Mouse (Mus musculus): ENCODE measurements at regions not wholly inside any gene's neighbourhood (a gene's known extent, or its start where the extent isn't known, plus 50 kb on each side); places are given as distances from the start of the nearest gene placed in this dataset.
"Not testable (repeated sequence)": the region's sequence is repeated elsewhere in the genome, so short reads cannot be mapped to it uniquely, and the experiment has no call there.

DNA sequence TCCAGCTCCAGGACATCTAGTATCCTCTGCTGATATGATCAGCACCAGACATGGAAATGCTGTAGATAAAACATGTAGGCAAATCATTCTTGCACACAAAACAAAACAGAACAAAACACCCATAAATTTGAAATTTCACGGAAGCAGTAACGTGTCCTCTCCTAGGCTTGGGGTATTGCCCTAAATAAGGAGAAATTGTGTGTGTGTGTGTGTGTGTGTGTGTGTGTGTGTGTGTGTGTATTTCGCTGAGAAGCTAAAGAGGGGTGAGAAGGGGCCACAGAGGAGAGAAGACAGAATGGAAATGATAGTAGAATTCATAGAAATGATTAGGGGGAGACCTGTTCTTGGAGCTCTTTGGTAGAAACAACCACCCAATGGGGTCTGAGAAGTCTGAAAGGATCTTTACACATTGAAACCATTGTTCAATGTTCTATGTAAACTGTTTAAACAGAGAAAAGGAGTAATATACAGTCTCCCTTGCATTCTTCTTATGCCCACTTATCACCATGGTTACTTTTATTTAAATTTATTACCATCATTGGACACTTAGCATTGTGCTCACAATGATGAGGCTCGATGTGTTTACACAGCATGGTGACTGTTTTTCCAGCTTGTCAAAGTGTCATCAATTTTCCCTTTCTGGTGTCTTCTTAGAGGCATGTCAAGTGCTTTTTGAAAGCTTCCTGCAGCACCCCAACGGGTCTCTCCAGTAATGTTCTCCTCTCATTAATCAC lies 317.3 kb upstream of the 4933412E24Rik start:
- no peak for DNase-seq (ENCODE audit: low read depth, low spot score)

- peak; percentile 6 for DNase-seq (ENCODE audit: low read depth, low spot score)
Observed at GRCm38 (mm10) chr15:60317577-60317976, 301.2 kb upstream of the 4933412E24Rik start.

DNA sequence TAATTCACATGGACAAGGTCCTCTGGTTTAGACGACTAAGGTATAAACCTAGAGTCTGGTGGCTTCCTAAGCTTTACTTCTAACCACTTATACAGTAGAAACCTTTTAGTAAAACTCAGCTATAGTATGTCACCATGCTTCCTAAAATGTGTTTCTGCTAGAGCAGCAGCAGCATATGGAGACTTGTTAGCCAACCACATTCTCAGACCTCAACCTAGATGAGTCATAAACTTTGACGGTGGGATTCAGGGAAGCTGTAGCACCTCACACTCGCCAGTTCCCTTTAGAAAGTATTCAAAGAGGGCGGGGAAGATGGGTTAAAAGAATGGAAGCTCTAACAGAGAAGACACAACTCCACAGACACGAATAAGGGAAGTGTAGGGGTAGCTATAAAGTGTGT lies 298.8 kb upstream of the 4933412E24Rik start:
- no peak for DNase-seq (ENCODE audit: low read depth, low spot score)

- no peak for DNase-seq (ENCODE audit: low read depth, low spot score)
Observed at GRCm38 (mm10) chr15:60309909-60310308, 293.5 kb upstream of the 4933412E24Rik start.

DNA sequence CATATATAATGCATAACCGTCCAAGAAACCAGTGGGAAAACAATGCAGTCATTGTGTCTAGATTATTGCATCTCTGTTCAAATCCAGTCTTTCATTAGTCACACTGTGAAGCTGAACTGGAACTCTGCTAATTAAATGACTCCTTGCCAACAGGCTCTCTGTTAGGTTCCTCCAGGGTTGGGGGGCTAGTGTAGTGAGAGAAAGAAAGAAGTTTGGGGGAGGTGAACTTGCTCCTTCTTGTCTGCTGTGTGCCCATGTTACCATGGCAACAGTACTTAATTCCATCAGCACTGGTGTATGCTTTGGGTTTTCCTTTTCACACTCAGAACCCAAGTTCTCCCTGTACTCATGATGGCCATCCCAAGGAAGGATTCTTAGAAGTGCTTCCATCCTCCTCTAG lies 292.6 kb upstream of the 4933412E24Rik start:
- no peak for DNase-seq (ENCODE audit: low read depth, low spot score)

DNA sequence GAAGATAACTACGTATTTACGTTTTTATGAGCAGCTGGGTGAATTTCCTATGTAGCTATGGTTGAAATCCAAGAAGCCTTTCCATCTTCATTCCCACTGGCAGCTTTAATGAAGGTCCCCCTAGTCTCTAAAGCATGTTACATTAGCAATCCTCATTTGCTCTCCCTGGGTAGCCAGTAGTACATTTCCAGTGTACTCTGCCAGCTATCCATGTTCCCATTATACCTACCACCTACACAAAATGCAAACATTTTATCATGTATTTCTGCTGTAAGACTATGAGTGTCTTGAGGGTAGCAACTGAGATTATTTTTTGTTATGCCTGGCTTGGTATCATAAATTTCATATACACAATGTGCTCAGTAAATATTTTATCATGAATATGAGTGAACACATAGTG lies 291.7 kb upstream of the 4933412E24Rik start:
- no peak for DNase-seq (ENCODE audit: low read depth, low spot score)

- DNase-seq (ENCODE audit: low read depth, low spot score) = no peak
Observed at GRCm38 (mm10) chr15:60303501-60303900, 287.1 kb upstream of the 4933412E24Rik start.

DNA sequence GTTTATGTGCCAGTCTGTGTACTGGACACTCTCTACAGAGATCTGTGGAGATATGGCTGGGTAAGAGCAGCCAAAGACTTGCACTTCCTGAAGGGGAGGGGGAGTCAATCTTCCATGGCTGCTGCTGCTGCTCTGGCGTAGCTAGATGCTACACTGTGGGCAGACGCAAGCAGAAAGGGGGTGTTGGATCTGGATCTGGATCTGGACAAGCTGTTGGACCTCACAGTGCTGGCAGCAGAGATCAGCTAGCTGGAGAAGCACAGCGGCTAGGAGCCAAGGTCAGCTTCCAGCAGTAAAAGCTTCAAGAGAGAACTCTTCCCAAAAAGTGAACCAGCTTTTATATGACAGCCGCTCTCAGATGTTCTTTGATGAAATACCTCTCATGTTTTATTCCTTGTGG lies 285.5 kb upstream of the 4933412E24Rik start:
- DNase-seq (ENCODE audit: low read depth, low spot score) = no peak

- DNase-seq (ENCODE audit: low read depth, low spot score) = no peak
Observed at GRCm38 (mm10) chr15:60285321-60285720, 268.9 kb upstream of the 4933412E24Rik start.

- no peak for DNase-seq (ENCODE audit: low read depth, low spot score)
Observed at GRCm38 (mm10) chr15:60280378-60280777, 264.0 kb upstream of the 4933412E24Rik start.

DNA sequence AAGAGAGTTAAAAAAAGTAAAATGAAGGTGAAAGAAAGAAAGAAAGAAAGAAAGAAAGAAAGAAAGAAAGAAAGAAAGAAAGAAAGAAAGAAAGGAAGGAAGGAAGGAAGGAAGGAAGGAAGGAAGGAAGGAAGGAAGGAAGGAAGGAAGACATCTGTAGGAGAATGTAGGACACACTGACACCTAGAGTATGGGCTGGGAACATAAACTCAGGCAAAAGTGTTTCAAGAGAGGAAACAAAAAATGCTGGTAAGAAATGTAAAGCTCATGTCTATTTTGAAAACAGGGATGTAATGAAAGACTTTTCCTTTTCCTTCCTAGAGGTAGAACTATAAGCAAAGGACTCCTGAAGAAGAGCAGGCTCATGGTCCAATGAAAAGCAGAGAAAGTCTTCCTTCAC lies 237.2 kb upstream of the 4933412E24Rik start:
- not testable (repeated sequence) for DNase-seq (ENCODE audit: low read depth, low spot score)

GRCm38 (mm10) chr15:60226335-60226938 lies 210.0 kb upstream of the 4933412E24Rik start:
- no peak for DNase-seq (ENCODE audit: low read depth, low spot score)

DNA sequence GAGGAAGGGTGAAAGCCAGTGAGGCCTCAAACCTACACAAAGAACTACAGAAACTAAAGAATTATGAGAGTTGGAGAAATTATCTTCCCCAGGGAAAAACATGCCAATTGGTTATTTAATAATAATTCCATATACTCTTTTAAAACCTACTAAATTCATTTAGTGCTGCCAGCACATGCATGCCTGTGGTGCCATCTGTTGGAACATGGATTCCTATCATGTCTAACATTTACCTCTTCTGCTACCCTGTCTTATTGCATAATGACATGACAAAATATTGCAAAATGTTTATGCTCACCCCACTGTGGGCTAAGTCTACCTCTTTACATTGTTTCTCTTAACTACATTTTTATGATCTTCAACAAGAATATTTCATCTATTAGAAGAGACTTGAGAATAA lies 178.7 kb upstream of the 4933412E24Rik start:
- no peak for DNase-seq (ENCODE audit: low read depth, low spot score)

DNA sequence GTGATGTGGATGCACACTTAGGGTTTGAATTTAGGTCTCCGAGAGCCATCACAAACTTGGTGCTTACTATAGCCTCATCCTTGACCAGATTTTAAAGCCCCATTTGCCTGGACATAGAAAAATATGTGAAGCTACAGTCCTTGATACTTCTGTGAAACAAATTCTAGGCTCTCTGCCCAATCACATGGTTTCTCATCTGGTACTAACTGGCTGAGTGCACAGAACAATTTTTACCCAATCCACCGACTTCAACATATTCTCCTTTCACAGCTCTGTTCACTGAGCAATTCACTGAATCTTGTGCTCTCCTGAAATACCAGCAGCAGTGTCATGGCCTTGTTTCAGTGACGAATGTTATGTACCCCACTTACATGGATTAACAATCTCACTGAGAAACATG lies 176.7 kb upstream of the 4933412E24Rik start:
- no peak for DNase-seq (ENCODE audit: low read depth, low spot score)

- no peak for DNase-seq (ENCODE audit: low read depth, low spot score)
Observed at GRCm38 (mm10) chr15:60187002-60187715, 170.7 kb upstream of the 4933412E24Rik start.

- no peak for DNase-seq (ENCODE audit: low read depth, low spot score)
Observed at GRCm38 (mm10) chr15:60141554-60142070, 125.2 kb upstream of the 4933412E24Rik start.

DNA sequence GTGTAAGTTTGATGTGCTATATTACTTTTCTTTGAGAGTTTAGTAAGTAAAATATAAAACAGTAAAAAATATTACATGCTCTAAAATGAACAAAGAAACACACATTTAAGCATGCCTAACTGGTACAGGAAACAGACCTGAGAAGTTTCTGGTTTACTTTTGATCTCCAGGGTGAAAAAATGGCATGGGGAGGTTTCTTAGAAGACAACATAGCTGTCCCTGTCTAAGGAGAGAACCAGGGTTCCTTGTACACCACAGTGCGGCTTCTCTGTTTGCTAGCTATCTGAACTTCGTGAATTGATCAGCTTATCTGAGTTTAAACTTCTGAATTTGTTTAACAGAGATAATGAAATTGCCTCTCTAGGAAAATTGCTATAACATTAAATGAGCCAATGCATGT lies 120.3 kb upstream of the 4933412E24Rik start:
- no peak for DNase-seq (ENCODE audit: low read depth, low spot score)

GRCm38 (mm10) chr15:60134515-60134914 lies 118.1 kb upstream of the 4933412E24Rik start:
- no peak for DNase-seq (ENCODE audit: low read depth, low spot score)

DNA sequence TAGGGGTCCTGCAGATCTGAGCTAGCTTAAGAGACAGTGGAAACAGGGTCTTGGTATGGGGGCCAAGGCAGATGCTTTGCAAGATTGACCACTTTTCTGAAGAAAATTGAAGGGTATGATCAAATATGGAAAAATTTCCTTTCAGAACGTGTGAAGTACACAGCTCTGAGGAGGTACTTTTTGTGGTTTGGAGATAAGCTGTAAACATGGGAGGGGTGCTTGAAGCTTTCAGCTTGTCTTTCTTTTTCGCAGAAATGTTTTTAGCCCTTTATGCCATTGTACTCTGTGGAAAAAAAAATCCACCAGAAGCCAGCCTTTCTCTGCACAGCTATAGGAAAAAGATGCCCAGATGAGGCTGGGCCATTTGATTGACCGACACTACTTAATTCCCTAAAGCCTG lies 116.3 kb upstream of the 4933412E24Rik start:
- DNase-seq (ENCODE audit: low read depth, low spot score) = no peak

DNA sequence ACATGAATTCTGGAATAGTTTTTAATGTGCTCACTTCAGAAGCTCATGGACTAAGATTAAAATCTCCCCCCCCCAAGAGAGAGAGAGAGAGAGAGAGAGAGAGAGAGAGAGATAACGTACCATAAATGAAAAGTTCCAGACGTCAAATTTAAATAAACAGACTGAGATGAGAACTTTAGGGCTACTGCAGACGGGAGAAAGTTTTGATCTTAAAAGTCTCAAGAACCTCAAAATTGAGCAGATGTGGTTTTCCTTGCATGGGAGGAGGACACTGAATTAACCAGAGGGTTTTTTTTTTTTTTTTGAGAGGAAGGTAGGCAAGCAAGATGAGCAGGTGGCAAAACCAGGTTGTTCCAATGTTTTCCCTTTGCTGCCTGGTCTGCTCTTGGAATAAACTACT lies 108.0 kb upstream of the 4933412E24Rik start:
- no peak for DNase-seq (ENCODE audit: low read depth, low spot score)

- DNase-seq (ENCODE audit: low read depth, low spot score) = no peak
Observed at GRCm38 (mm10) chr15:60119926-60120325, 103.5 kb upstream of the 4933412E24Rik start.

GRCm38 (mm10) chr15:60111885-60112284 lies 95.5 kb upstream of the 4933412E24Rik start:
- DNase-seq (ENCODE audit: low read depth, low spot score) = no peak

- DNase-seq (ENCODE audit: low read depth, low spot score) = no peak
Observed at GRCm38 (mm10) chr15:60111046-60111445, 94.6 kb upstream of the 4933412E24Rik start.

Measured in retina, postnatal 7 days (tissue).